Comparison of ENCODE assay signal across 22 mouse cellular contexts in genomic region chr9:114086422-114086821, GRCm38 (mm10). TPM values are rescaled to one million over a fixed set of nuclear protein-coding genes. Genes with fewer than 3 reads are reported as not detected.
A peak's percentile ranks its signal among the peaks of the same experiment; 100 is the strongest.
DNase-seq lines count a peak whose midpoint lies in the region; ATAC-seq lines count a peak whose summit lies in the region.
"Had no signal": no experiment of that assay in that cellular context is flagged by ENCODE, and none has a peak within 500 bp of the region (broad histone marks: within the 10 kb centered on the region; RNA-seq: fewer than 3 reads in every experiment).

No protein-coding gene starts in this region.

- no peak for ATAC-seq in inflammation-experienced regulatory T-cells, adult 6 months
- ATAC-seq in kidney, embryonic 14.5 days (ENCODE audit: low FRiP score, low TSS enrichment) = no peak
- ATAC-seq: activated CD4-positive, CD25-positive, alpha-beta regulatory T cell, adult 4 months; forebrain, embryonic 13.5 days; forebrain, embryonic 15.5 days; forebrain, postnatal 0 days; Patski had no signal

- H3K27ac ChIP-seq in kidney, embryonic 14.5 days (ENCODE audit: low read depth, low read length) = no peak overlapping the region
- H3K27ac ChIP-seq: embryonic facial prominence, embryonic 10.5 days; embryonic facial prominence, embryonic 12.5 days; forebrain, embryonic 13.5 days; forebrain, embryonic 15.5 days had no signal

- H3K9ac ChIP-seq in kidney, embryonic 14.5 days (ENCODE audit: low read depth, low read length) = no peak overlapping the region
- H3K9ac ChIP-seq: embryonic facial prominence, embryonic 12.5 days; forebrain, embryonic 13.5 days; forebrain, embryonic 15.5 days; forebrain, postnatal 0 days had no signal

- no peaks in the 10 kb centered on the region for H3K9me3 ChIP-seq in kidney, embryonic 14.5 days (ENCODE audit: control insufficient read depth, low read length)
- H3K9me3 ChIP-seq: embryonic facial prominence, embryonic 10.5 days; embryonic facial prominence, embryonic 12.5 days; forebrain, embryonic 13.5 days; forebrain, embryonic 15.5 days; G1E had no signal

- H3K36me3 ChIP-seq in kidney, embryonic 14.5 days (ENCODE audit: control insufficient read depth, insufficient read depth, low read length) = no peaks in the 10 kb centered on the region
- H3K36me3 ChIP-seq: embryonic facial prominence, embryonic 10.5 days; embryonic facial prominence, embryonic 12.5 days; forebrain, embryonic 15.5 days; G1E had no signal

- no peak overlapping the region for H3K4me2 ChIP-seq in kidney, embryonic 14.5 days (replicated peaks; ENCODE audit: low read depth, low read length)
- H3K4me2 ChIP-seq: embryonic facial prominence, embryonic 12.5 days; forebrain, embryonic 13.5 days; forebrain, embryonic 15.5 days had no signal

- H3K4me1 ChIP-seq in kidney, embryonic 14.5 days (ENCODE audit: control insufficient read depth, insufficient read depth, low read length) = no peaks in the 10 kb centered on the region
- H3K4me1 ChIP-seq: embryonic facial prominence, embryonic 10.5 days; embryonic facial prominence, embryonic 12.5 days; forebrain, embryonic 13.5 days; forebrain, embryonic 15.5 days had no signal

- no peaks in the 10 kb centered on the region for H3K27me3 ChIP-seq in kidney, embryonic 14.5 days (ENCODE audit: control insufficient read depth, insufficient read depth, low read length)
- H3K27me3 ChIP-seq: embryonic facial prominence, embryonic 12.5 days; forebrain, embryonic 13.5 days; forebrain, embryonic 15.5 days had no signal

- no peak overlapping the region for H3K4me3 ChIP-seq in kidney, embryonic 14.5 days (ENCODE audit: low read length)
- H3K4me3 ChIP-seq: embryonic facial prominence, embryonic 10.5 days; embryonic facial prominence, embryonic 12.5 days; forebrain, embryonic 13.5 days; forebrain, embryonic 15.5 days had no signal

- DNase-seq in ES-CJ7 (ENCODE audit: low read depth, low spot score) (peak; percentile 55), R1 (ENCODE audit: low read depth, low spot score) (peak; percentile 23)
- no peak for DNase-seq in urinary bladder, postnatal 25 days (ENCODE audit: low spot score)
- DNase-seq: adrenal gland, adult 8-10 months; adrenal gland, postnatal 14 days; adrenal gland, postnatal 36 days; cerebellum, adult 11-12 months; cerebellum, adult 2 months; cerebellum, adult 9-10 months; cerebellum, postnatal 10 days; cerebellum, postnatal 25 days; forebrain, postnatal 0 days had no signal

- 68% methylated on average over 3 of the region's 3 CpGs for WGBS in kidney, embryonic 14.5 days

RNA-seq across cellular contexts. Expression of gene Susd5, which starts 29.5 kb away (rescaled TPM):
- not detected for polyA plus RNA-seq in inflammation-experienced regulatory T-cells, adult 6 months (2017; shearing (Covaris generic))
- polyA plus RNA-seq in kidney, embryonic 14.5 days (2014; fragmentation: Nextera tagmentation; extraction: Ambion mirVana) = 0.20 and 0.45 TPM in 2 replicates
- polyA plus RNA-seq: activated CD4-positive, CD25-positive, alpha-beta regulatory T cell, adult 4 months; forebrain, embryonic 11.5 days; forebrain, embryonic 13.5 days; forebrain, embryonic 15.5 days; G1E; Patski had no signal

RNA-seq across cellular contexts. Expression of gene Fbxl2, which starts 40.4 kb away (rescaled TPM):
- 1 to 10 TPM in 2 of 3 experiments, under 1 TPM in 1; 0.58 to 6.3 (median 1.2) TPM for polyA plus RNA-seq in inflammation-experienced regulatory T-cells, adult 6 months (2017; shearing (Covaris generic))
- polyA plus RNA-seq in kidney, embryonic 14.5 days (2014; fragmentation: Nextera tagmentation; extraction: Ambion mirVana) = 2.8 and 3.3 TPM in 2 replicates
